Mouse (Mus musculus): Measurements from ENCODE around the gene Fam131a.

The Fam131a gene

DNA sequence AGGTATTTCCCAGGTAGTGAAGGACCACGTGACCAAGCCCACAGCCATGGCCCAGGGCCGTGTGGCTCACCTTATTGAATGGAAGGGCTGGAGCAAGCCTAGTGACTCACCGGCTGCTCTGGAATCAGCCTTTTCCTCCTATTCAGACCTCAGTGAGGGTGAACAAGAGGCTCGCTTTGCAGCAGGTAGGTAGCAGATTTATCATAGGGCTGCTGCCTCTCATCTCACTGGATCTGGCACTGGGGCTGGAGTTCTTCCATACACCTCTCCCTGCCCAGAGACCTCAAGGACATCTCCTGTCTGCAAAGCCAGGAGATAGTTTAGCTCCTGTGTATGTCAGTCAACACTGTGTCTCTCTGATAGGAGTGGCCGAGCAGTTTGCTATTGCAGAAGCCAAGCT is 6.2 kb downstream of the Fam131a start:
- DNase-seq: no peak

DNA sequence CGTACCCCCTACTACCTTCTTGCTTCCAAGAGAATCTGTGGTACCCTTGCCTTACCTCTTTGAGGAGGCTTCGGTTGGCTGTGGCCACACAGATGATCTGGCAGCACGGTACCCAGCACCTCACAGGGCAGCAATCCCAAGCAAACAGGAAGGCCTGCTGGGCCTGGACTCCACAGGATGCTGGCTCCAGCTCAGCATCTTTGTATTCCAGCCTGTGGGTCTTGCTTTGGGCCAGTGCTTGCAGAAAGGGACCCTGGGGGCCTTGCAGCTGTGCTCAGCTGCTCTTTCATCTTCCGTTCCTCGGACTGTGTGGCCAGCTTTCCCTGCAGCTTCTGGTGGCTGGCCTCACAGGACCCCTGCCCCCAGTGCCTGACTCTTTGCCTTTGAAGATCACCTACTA is 7.0 kb downstream of the Fam131a start:
- no peak for DNase-seq

DNA sequence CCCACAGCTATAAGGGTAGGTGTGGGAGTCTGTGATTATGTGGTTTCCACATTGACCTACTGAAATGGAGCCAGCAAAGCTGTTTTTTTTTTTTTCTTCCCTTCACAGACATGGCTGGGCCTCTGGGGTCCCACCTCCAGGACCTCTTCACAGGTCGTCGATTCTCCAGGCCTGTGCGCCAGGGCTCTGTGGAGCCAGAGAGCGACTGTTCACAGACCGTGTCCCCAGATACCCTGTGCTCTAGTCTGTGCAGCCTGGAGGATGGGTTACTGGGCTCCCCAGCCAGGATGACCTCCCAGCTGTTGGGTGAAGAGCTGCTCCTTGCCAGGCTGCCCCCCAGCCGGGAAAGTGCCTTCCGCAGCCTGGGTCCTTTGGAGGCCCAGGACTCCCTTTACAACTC is 8.3 kb downstream of the Fam131a start:
- no peak for DNase-seq

DNA sequence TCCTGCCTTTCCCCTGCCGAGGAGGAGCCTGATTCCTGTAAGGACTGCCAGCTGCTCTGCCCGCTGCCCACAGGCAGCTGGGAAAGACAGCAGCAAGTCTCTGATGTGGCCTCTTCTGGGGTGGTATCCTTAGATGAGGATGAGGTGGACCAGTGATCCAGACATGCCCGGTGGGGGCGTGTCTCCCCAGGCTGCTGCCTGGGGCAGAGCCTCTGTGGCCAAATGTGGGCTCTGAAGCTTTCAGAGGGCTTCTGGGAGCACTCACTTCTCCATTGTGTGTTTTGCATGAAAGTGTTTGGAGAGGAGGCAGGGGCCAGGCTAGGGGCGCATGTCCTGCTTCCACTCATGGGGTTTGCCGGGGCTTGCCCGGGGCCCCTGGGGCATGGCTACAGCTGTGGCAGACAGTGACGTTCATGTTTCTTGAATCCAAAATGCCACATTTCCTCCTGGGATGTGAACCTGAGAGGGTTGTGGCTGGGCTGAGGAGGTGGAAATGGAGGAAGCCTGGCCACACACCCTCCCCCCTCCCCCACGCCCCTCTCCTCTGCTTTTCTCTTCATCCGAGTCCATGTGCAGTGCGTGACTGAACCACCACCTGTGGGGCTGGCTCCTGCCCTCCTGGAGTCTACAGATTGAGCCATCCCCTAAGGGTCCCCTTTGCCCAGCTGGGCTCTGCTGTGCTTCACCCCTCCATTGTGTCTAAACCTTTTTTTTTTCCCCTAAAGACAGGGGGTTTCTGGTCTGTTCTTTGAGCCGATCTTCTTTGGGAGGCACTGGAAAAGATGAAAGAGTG is 8.9 kb downstream of the Fam131a start:
- no peak for DNase-seq

DNA sequence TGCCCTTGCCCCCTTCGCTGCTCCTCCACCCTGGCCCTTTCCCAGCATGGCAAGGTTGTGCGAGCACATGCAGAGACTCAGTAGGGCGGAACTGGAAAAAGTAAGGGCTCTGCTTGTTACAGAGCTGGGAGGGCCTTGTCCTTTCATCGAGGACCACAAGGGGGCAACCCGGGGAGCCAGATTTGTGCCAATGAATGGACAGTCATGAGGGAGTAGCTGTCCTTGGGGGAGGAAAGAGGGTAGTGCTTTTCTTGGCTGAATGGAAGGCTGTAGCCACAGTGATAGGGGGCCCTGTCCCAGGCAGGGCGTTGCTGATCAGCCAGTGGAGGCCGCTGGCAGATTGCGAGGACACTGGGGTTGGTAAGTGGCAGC is 9.5 kb downstream of the Fam131a start:
- DNase-seq: no peak

DNA sequence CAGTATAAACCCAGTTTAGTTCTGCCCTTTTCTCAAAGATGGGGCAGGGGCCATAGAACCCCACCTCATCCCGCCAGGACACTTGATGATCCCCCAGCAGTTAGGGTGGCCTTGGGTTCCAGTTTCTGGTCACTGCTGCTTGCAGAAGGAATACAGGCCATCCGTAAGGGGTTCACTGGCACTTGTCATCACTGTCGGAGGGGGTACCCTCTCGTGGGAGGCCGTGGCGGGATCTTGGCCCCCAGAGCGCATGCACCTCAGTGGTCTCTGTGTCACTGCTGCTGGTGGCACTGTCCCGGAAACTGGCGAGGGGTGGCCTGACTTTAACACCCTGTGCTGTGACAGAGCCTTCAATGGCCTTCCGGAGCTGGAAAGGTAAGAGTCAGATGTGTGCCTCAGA is 10.0 kb downstream of the Fam131a start:
- no peak for DNase-seq

DNA sequence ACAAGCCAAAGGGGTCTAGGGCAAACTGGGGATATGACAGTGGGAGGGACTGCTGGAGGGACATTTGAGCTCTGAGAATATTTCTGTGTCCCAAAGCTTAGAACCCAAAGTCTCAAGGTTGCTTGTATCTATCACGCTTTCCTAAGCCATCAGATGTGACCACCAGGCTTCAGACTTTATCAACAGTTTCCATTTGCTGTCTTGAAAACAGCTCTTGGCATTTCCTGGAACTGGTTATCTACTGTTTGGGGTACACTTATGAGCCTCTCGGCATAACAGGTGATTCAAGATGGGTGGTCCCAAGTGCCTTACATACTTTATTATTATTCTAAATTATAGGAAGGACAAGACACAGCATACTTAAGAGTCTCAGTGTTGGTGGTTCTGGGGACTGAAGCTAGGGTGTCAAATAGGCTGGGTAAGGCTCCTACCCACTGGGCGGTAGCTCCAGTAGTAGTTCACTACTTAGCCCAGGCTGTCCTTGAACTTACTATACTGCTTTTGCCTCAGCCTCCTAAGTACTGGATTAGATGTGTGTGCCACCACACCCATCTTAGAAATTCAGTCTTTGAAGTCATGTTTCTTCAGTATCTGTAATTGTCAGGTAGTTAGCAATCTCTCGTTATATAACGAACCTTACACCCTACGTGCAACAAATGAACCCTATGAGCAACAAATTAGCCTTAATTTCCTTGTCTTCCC is 10.8 kb downstream of the Fam131a start:
- DNase-seq: no peak

DNA sequence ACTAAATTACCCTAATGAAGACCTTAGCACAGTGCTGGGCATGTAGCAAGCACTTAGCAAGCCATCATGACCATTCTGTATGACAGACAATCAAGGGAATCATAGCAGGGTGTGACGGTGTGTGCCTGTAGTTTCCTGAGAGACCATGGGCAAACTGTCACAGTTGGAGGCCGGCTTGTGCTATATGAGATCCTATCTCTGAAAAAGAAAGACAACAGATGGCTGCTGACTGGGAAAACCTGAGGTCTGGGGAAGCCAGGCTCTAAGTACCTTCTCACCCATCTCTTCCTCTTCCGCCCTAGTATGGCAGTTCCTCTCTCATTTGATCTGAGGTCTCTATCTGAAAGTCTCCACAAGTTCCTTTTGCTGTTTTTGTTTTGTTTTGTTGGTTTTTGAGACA is 12.7 kb downstream of the Fam131a start:
- no peak for DNase-seq

DNA sequence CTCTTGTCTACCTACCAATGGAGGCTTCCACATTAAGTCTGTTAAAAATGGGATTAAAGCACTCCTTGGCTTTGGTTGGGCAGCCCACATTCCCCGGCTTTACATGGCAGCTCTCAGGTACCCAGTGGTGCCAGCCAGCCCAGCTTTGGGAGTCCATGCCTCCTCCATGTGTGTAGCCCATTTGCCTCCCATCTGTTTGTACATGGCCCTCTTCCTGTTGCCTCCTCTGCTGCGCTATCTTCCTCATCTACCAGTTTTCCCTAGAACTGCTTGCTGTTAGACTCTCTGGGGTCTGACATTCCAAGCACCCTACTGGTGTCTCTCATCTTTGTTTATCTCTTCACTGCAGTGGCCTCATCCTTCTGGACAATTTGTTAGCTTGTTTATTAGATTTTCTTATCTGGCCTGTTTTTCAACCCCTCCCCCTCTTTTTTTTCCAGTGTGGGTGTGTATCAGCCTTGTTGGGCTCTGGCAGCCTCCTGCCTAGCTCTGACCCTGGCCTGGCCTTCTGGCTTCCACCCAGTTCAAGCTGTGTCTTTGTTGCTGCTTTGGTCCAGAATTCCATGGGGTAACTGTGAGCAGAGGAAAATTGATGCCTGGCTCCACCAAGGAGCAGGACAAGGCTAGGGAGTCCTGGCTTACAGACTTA is 13.5 kb downstream of the Fam131a start:
- DNase-seq: no peak

DNA sequence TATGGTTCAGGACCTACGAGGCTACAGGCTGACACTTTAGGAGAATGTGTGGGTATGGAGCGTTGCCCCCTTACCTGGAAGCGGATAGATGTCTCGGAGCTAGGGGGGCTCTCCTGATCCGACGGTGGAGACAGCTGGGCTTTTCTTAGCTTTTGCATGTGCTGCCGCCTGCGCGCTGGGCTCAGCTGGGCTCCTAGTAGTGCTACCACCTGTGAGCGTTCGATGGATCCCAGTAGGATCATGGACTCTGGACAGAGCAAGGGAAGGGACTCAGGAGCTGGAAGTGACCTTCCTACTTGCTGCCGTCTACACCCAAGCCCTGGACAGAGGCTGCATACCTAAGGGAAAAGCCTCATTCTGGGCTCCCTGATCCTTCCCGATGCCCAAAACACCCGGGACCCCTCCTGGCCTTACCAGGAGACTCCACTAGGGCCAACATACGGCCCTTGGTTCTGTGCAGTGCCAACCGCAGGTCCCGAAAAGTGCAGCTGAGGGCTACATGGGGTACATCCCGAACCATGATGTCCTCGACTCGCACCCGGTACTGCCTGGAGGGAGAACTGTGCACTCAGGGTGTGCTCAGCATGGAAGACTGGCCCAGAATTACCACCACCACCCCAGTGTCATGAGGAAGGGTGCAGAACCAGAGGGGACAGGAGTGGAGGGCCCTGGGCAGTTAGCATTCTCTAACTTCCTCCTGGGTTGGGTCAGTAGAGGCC is 15.3 kb downstream of the Fam131a start:
- no peak for DNase-seq

DNA sequence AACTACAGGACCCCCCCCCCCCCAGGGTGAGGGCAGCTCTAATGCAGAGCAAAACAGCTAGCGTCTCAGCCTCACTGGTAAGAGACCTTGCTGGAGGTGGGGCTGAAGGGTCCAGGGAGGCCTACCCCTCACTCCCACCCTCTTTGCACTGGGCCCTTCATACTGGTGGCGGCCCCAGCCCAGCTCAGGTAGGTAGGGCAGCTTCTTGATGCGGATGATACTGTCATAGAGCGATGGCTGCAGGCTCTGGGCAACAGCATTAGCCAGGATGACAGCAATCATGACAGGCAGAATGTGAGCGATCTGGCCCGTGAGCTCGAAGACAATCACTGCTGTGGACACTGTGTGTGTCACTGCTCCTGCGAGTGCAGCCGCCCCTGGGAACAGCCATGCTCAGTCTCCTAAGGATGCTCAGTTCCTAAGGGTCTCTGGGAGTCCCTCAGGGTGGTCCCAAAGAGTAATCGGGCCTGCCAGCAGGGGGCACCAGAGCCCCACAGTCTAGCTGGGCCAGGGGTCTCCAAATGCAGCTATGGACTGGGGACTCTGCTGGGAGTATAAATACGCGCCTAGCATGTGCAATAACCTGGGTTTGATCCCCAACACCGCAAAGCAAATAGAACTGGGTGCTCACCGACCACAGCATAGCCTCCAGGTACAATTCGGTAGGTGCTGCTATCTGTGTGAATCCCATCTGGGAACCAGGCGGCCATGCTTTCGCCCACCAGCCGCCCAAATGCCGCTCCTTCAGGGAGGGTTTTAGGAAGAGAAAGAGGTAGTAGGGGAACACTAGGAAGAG is 16.1 kb downstream of the Fam131a start:
- peak; percentile 40 to 44 for DNase-seq

DNA sequence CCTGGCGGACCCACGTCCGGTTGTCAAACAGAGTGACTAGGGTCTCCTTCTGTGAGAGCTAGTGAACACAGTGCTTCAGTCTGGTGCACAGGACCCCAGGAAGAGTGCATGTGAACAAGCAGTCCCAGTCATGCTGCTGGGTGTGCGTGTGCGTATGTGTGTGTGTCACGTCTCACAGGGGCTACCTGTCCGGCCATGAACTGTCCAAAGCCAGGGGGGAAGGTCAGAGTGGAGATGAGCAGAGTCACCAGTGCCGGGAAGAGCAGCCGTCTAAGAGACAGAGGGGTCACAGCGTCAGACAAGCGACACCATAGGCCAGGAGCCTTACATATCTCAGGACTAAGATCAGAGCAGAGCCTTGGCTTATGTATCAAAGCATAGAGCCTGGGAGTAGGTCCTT is 17.3 kb downstream of the Fam131a start:
- no peak for DNase-seq

DNA sequence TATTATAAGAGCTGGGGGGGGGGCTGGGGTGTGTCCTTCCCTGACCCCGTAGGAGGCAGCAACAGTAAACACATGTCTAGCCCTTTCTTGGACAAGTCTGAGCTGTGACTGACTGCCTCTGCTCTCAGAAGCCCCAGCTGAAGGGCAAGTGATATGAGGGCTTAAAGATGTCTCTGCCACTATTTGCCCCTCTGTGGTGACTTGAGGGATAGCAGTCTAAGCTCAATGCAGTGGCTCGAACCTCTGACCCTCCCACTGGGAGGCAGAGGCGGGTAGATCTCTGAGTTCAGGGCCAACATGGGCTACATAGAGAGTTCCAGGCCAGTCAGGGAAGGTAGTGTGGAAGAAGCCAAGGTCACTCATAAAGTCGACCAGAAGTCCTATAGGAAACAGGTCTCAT is 17.8 kb downstream of the Fam131a start:
- DNase-seq: no peak

DNA sequence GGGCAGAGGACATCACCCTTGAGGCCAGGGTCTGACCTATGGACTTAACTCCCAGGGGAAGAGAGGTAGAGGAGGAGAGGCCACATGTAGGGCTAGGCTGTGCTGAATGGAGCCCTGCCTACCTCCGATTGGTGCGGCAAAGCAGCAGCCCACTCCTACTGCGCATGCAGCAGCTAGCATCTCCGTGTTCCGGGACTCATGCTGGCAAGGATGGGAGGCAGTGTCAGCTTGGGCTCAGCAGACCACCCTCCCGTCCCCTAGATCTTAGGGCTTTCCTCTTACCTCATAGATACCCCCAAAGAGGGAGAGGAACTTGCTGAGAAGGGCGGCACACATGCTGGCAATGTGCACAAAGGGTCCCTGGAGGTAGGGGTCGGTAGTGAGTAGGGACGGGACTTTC is 19.1 kb downstream of the Fam131a start:
- DNase-seq: no peak

DNA sequence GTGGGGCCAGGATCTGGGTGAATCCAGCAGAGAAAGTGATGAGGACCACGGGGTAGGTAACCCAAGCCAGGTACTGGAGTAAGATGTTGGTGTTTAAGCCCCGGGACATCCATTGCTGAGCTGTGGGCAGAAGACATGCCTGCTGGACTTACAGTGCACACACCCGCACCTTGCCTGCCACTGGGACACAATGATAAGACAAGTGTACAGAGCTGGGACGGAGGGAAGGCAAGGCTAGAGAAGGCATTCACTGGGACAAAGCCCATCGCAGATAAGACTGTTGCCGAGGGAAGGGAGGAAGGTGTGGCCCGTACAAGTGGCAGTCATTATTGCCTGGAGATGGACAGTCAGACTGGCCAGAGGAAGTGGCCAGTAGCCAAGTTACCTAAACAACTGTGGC is 19.8 kb downstream of the Fam131a start:
- DNase-seq: no peak

DNA sequence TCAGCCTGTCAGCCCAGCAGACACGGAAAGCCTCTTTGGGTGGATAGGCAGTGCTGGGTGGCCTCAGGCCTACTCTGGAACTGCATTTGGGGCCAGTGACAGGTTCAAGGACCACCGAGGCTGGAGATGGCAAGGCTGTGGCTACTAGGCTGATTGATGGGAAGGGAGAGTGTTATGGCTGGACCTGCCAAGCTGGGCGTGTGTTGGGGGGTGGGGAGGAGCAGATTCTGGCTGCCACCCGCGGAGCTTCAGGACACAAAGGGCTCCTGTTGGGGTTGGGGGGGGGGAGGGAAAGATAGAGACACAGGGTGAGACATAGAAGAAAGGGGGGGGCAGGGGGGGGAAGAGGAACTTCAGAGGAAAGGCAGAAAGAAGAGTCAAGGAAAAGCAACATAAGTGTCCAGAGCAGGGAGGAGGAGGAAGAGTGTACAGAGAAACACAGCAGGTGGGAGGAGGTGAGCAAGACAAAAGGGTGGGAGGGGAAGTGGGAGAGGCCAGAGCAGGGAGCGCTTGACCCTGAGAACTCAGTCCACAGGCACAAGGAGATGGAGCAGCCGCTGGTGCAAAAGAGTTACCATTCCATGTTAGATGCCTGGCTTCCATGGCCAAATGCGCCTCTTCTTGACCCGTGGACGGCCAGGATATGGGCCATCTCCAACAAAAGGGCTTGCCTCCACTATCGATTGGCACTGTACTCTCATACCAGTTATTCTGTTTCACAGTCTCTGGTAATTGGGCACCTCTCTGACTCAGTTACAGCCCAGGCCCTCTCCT is 21.5 kb downstream of the Fam131a start:
- DNase-seq: no peak

DNA sequence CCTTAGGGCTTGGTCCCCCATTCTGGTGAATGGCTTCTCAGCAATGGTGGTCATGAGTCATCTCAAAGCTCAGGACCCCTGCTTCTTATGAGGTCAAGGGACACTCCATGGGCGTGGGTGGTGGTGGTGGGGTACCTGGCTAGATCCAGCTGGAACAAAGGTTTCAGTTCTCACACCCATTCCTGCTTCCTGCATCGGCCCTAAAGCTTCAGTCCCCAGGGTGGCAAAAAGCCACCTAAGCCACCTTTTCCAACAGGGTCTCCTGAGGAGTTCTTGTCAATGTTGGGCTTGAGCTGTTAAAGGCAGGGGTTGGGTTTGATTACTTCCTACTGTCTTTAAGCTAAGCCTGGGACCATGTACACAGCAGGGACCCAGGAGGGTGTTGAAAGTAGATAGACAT is 22.1 kb downstream of the Fam131a start:
- DNase-seq: no peak

DNA sequence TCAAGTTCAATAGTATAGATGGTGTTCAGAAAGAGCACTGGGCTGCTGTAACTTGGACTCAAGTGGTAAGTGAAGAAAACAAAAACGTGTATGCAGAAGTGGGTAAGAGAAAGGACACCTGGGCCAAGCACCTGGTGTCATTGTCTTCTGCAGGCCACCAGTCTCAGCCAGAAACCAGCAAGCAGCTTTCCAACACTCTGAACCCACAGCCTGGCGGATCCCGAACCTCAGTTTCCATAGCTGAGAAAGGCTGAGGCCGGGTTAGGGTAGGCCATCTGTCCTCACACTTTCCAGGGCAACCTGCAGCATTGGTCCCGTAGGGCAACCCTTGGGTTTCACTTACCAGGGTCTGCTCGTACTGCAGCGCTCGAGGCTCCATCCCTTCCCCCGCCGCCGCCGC is 22.5 kb downstream of the Fam131a start:
- no peak for DNase-seq

DNA sequence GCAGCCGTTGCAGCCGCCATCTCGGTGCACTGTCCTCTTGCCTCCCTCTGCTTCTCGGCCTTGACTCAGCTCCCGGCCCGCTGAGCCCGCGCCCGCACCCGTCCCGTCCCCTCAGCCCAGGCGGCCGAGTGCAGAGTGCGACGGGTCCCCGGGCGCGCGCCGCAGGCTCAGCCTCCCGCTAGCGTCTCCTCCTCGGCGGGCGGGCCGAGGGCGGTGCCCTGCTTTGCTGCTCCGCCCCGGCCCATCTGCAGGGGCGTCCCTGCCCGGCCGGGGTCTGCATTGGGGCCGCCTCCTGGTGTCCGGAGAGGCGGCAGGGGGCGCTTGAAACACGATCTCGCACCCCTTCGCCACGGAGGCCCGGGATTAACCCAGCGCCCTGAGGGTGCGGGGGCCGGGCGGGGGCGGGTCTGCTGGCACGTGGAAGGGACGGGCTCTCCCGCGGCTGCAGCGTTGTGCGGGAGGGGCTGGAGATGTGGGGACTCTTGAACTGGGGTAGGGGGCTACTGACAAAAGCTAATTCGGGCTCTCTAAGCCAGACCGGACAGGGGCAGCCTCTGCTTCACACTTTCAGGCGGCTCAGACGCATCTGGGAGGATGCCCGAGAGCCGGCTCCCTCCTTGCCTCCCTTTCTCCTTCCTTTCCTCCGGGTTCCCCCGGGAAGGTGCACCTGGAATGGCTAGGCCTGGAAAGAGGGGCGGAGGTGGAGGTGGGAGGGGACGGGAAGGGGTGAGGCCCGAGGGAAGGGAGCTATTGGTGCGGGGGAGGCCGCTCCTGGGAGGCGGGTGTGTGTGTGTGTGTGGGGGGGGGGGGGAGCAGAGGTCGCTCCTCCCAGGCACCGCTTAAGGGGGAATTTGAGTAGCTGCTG is 23.2 kb downstream of the Fam131a start:
- DNase-seq: peak; percentile 70 to 71

DNA sequence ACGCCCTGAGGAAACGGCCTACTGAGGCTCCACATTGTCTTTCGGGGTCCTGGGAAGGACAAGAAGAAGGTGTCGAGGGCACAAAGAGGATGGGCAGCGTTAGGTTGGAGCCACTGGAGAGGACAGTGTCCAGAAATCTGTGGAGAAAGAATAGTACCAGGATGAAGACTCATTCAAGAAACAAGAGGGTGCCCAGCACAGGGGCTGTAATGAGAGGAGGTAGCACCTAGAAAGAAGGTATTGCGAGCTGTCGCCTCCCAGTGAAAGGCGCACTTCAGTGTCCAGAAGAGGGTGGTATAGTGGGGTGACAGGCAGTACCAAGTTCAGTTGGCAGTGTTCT is 23.8 kb downstream of the Fam131a start:
- DNase-seq: no peak

Data from thymus, adult 18-20 months (tissue).